Mouse (Mus musculus) heart, adult 8-10 months (tissue): ENCODE data around the gene Rnf130. TPM values are rescaled to one million over a fixed set of nuclear protein-coding genes. Genes with fewer than 3 reads are reported as not detected.
"Not testable (repeated sequence)": the region's sequence is repeated elsewhere in the genome, so short reads cannot be mapped to it uniquely, and the experiment has no call there.

Experiments
- DNase-seq: peaks from one replicate; pipeline ENCODE4 v3.0.0; 2022; ENCODE audit warnings: low spot score
- total RNA-seq, 4 experiments: library from RNA; stranded (reverse); gene quantifications; 2 replicates each; pipeline ENCODE4 v1.2.4; 2022

Rnf130 gene
- total RNA-seq, 4 experiments from 2014 or later, result 44.8 to 56.7 (median 53.0) TPM

- DNase-seq, result no peak
Observed at GRCm38 (mm10) chr11:50081365-50082190, 56.4 kb downstream of the Rnf130 start.

GRCm38 (mm10) chr11:50086211-50086610 is 61.1 kb downstream of the Rnf130 start:
- DNase-seq, result no peak

- DNase-seq, result no peak
Observed at GRCm38 (mm10) chr11:50089840-50090239, 64.7 kb downstream of the Rnf130 start.

GRCm38 (mm10) chr11:50090982-50091675 is 66.0 kb downstream of the Rnf130 start:
- DNase-seq, result no peak

GRCm38 (mm10) chr11:50091681-50092080 is 66.5 kb downstream of the Rnf130 start:
- DNase-seq, result no peak

- no peak for DNase-seq
Observed at GRCm38 (mm10) chr11:50095661-50096060, 70.5 kb downstream of the Rnf130 start.

GRCm38 (mm10) chr11:50097091-50097490 is 71.9 kb downstream of the Rnf130 start:
- DNase-seq, result no peak

- DNase-seq, result peak; percentile 50
Observed at GRCm38 (mm10) chr11:50098961-50099481, 73.9 kb downstream of the Rnf130 start.

GRCm38 (mm10) chr11:50099692-50100091 is 74.5 kb downstream of the Rnf130 start:
- no peak for DNase-seq

- no peak for DNase-seq
Observed at GRCm38 (mm10) chr11:50100548-50101307, 75.6 kb downstream of the Rnf130 start.

- DNase-seq, result not testable (repeated sequence)
Observed at GRCm38 (mm10) chr11:50101962-50102361, 76.8 kb downstream of the Rnf130 start.

- no peak for DNase-seq
Observed at GRCm38 (mm10) chr11:50104016-50104415, 78.9 kb downstream of the Rnf130 start.

- no peak for DNase-seq
Observed at GRCm38 (mm10) chr11:50105237-50105636, 80.1 kb downstream of the Rnf130 start.

GRCm38 (mm10) chr11:50106024-50106423 is 80.9 kb downstream of the Rnf130 start:
- DNase-seq, result no peak

GRCm38 (mm10) chr11:50108823-50109244 is 83.7 kb downstream of the Rnf130 start:
- DNase-seq, result peak; percentile 55

GRCm38 (mm10) chr11:50114329-50114728 is 89.2 kb downstream of the Rnf130 start:
- DNase-seq, result peak; percentile 69

GRCm38 (mm10) chr11:50122631-50123081 is 97.5 kb downstream of the Rnf130 start:
- no peak for DNase-seq

- no peak for DNase-seq
Observed at GRCm38 (mm10) chr11:50127781-50128180, 102.6 kb downstream of the Rnf130 start.

- peak; percentile 84 for DNase-seq
Observed at GRCm38 (mm10) chr11:50130811-50131766, 105.9 kb downstream of the Rnf130 start, which contains the start of gene Tbc1d9b. Gene Tbc1d9b (plus strand): TSS chr11:50131396.

- DNase-seq, result no peak
Observed at GRCm38 (mm10) chr11:50131801-50132201, 106.7 kb downstream of the Rnf130 start.
